Mouse (Mus musculus): ENCODE data around the gene Apbb2.
A peak's percentile ranks its signal among the peaks of the same experiment; 100 is the strongest.

The Apbb2 gene

DNA sequence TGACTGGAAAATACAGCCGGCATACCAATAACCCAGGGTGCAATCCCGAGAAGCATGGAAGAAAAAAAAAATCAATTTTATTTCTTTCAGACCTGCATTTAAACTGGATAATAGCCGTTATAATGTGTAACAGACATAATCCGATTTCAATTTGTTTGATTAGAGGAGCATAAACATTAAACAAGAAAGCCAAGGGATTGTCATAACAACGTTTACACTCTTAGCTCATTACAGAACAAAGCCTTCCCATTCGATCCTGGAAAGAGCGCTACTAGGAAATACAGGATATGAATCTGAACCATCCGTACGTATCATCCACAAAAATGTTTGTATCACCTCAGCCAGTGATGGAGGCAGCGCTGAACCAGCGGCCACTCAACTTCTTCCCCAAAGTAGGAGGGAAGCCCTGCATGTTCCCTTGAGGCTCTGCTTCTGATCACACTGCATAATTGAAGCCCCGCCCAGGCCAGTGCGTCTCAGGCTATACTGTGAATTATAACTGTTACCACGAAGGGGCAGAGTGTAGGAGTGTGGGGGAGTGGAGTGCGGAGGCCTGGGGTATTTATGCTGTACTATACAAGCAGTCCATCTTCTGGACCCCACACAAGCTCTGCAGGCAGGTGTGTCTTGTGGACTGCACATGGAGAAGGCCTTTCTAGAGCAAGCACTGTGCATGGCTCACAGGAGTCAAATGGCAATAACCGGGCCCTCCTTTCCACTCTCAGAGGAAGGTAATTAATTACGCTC, 278.1 kb downstream of the Apbb2 start:
- no peak for DNase-seq (ENCODE audit: low spot score in 2 of 2)

DNA sequence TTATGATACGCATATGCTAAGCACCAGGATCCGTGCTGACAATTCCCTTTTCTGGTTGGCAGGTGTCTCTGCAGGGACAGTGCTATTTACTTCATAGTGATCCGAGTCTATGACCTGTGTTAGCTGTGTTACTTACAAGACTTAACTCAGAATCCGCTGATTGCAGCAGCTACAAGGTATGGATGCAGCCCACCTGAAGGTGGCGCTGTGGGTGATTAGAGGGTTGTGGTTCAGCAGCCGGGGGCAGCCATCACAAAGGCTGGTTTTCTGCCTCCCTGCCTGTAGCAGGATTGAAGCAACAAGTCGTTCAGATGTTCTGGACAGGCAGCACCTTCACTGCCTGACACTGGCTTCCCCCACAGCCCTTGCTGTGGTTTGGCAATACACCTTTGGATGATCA, 280.0 kb downstream of the Apbb2 start:
- no peak for DNase-seq (ENCODE audit: low spot score in 2 of 2)

DNA sequence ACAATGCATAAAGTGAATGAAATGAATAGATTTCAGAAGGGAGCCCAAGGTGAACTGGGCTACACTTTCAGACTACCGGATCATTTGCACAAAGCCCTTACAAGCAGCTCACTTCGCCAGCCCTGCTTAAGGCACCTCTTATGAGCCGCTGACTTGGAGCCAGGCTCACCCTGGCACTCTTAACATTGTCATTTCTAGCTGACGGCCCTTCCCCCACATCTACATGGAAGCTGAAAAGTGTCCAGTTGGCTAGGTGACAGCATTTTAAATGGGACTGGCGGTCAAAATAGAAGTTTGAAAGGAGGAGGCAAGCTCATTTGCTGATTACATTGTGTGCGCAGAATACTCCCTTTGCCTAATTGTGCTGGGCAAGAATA, 280.6 kb downstream of the Apbb2 start:
- DNase-seq (ENCODE audit: low spot score in 2 of 2): no peak

DNA sequence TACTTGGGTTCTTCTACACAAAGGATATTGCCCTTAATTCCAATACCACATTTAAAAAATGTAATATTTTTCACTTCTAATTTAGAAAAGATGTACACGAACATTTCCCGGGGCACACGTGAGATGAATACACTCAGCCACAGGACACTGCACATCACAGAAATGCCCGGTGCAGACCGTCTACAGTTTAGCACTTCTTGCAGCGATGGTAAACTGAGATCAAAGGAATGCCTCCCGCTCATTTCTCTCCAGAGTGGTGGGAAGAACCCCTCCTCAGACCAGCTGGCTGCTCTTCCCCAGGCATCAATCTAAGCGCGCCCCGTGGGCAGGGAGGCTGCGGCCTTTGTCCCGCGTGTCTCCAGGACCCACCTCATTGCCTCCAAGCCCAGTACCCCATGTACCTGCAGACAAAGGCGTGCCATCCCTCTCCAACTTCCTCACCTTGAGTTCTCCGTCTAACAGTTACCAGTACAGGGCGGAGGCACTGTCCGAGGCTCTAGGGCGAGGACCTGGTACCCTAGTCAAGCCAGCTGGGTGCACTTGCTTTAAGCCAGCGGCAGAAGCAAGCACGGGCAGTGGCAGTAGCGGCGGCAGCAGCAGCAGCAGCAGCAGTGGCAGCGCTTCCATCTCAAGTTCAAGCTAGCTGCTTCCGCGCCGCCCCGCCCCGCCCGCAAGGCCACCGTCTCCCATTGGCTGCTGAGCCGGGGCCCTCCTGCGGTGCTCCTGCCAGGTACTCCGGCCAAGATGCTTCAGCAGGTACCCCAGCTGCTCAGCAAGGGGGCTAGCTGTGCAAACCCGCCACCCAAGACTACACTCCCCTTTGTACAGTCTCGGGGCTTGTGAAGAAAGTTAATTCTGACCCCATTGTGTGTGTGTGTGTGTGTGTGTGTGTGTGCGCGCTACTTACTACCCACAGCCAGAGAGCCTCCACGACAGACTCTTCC, 281.3 kb downstream of the Apbb2 start:
- peak in 1 of 2 experiments; percentile 26 for DNase-seq (ENCODE audit: low spot score in 2 of 2)

DNA sequence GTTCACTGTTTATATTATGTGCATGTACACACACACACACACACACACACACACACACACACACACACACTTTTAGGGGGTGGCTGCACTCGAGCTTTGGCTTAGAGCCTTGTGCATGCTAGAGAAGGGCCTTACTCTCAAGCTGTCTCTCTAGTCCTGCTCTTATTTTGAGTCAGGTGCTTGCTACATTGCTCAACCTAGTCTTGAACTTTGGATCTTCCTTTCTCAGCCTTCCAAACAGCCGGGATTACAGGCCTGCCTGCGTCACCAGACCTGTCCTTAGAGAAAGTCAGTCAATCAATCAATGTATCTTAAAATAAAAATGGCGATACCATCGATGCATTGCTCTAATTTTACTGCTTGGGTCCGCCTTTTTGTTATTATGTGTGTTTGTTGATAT, 287.8 kb downstream of the Apbb2 start:
- DNase-seq (ENCODE audit: low spot score in 2 of 2): no peak

DNA sequence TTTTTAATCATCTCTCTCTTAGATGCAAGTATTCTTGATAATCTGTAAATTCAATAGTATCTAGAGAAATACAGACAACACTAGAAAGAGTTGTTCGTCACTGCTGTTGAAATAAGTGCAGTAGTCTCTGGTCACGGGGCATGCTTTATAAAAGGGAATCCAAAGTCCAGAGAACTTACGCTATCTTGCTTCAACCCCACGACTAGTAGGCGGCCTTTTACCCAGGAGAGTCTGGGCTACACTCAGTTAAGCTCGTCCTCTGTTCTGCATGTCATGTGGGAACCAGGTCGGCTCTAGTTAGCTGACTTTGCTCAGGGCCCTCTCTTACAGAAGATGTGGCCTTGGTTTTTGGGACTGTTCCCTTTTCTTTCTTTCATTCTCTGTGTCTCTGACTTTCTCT, 289.8 kb downstream of the Apbb2 start:
- DNase-seq (ENCODE audit: low spot score in 2 of 2): no peak

DNA sequence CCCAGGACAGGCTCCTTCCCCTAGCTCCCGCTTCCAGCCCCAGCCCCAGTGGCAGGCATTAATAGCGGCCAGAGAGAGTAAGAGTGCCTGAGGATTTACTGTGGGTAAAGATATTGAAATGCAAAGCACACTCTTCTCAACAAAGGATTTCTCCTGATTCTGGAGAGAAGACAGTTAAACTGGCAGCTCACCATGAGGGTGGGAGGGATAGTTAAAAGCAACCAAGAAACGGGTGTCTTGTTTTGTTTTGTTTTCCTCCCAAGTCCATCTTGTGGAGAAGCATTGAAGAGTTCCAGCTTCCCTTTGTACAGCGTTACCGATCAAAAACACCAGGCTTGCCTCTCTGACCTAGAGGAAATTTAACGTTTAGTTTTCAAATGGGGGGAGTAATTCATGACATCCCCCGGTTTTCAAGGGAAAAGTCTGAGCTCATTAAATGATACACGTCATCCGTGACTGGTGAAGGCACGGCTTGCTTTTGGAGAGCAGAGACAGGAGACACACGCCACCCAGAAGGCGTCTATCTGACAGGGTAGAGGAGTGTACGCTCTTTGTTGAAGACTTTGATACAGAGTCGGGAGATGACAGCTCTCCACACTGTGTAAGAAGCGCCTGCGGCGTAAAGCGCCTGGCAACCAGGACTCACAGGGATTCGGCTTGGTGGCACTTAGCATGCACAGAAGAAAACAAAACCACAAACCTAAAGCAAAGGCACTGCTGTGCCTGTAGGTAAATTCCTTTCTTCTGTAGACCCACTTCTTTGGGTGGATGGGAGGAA, 290.4 kb downstream of the Apbb2 start:
- no peak for DNase-seq (ENCODE audit: low spot score in 2 of 2)

DNA sequence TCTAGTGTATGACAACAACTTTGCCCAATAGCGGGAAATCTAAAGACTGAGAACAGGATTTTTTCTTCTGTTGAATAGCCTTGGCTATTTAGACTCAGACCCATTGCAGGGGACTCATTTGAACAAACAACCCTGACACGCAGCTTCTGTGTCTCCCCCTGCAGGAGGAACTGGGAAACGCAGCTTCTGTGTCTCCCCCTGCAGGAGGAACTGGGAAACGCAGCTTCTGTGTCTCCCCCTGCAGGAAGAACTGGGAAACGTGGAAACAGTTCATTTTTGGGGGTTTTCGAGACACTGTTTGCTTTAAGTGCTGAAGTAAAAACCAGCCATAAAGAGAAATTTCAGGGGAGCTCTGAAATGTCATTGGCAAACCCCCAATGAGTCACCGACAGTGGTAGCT, 292.2 kb downstream of the Apbb2 start:
- no peak for DNase-seq (ENCODE audit: low spot score in 2 of 2)

DNA sequence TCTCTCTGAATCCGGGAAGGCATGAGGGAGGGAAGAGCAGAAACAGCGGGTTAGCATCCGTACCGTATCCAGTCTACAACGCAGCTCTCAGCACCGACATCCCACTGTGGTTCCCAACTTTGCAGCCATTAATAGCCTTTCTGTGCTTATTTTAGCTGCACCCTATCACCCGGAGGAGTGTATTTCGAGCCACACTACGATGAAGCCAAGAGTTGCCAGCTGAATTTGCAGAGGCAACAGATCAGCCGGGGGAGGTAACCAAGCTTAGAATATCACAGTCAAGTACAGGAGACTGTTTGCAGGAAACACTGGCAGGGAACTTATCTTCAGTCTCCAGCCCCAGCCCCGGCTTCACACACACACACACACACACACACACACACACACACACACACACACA, 295.0 kb downstream of the Apbb2 start:
- DNase-seq (ENCODE audit: low spot score in 2 of 2): no peak

DNA sequence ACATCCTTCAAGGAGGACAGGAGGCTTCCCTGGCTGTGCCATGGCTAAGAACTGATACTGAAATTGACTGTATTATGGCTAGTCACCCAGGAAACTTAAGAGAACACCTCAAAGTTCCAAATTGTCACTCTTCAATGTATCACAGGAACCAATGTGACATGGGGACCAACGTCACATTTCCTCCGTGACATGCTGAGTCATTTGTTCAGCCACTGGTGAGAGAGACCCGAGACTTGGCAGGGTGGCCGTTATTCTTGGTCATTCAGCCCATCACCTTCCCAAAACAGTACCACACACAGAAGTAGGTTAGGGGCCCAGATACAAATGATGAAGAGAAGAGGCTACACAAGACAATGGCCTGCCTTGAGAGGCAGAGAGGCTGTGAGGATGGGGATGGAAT, 295.5 kb downstream of the Apbb2 start:
- DNase-seq (ENCODE audit: low spot score in 2 of 2): no peak

DNA sequence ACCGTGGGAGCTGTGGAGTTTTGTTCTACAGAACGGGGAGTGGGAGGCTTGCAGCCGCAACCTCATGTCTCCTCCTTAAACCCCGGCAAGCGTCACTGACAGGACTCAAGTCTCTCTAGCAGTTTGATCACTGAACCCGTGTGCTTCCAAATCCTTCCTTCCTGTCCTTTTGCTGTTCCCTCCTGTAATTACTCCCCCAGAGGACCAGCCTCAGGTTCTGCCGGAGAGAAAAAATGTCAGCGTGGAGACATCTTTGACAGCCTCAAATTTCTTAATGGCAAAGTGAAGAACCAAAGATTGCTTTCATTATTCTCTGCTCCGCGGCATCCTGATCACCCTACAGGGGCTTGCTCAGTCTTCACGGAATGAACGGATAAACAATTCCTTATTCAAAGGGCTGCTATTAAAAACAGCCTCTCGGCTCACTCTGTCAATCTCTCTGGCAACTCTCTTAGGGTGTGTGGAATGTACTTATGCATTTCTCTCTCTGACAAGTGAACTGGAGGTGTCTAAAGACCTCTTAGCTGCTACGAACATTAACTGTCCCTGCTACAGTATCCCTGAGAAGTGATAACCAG, 298.7 kb downstream of the Apbb2 start:
- DNase-seq (ENCODE audit: low spot score in 2 of 2): no peak

DNA sequence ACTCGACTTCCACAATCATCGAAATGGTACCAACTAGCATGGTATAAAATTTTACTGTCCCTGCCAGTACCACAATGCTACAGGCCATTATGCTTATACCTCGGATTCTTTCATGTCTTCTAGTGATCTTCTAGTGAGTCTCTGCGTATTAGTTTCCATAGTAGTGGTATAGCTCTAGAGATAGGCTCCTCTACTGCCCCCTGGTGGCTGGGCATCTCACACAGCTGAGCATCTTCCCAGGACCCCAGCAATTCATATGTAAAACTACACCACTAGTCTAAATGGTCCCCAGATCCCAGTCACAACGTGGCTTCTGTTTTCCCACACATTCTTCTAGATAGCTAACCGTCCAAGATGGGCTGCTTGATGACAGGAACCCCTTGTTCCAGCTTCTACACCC, 299.2 kb downstream of the Apbb2 start:
- DNase-seq (ENCODE audit: low spot score in 2 of 2): peak in 1 of 2 experiments; percentile 38

DNA sequence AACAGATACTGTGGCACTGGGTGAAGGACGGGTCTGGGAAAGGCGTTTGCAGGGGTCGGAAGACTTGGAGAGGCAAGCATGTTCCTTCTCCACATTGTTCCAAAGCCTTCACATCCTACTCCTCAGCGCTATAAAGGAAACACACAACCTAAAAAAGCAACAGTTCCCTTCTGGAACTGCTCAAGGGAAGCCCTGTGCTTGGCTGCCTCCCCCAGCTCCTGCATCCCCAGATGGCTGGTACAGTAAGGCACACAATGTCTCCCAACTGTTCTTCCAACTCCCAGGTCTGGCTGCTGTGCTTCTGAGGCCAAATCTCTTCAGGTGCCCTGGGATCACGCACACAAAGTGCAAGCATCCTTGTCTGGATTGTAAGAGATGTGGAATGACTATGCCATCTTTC, 302.8 kb downstream of the Apbb2 start:
- DNase-seq (ENCODE audit: low spot score in 2 of 2): no peak

DNA sequence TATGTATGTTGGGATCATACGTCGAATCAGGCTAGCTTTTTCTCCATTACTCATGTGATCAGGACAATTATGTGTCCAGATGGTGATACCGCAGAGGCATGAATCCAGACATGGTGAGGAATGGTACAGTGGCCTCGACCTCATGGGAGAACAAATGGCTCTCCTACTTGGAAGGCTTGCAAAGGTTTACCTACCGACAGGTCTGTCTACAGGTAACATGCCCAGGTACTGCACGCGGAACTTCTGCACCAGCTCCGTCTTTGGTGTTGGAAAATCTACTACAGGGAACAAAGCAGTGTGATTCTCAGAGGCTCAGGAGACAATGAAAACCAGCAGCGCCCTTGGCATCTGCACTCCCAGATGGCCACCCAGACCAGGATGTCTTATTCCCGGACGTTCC, 307.8 kb downstream of the Apbb2 start:
- DNase-seq (ENCODE audit: low spot score in 2 of 2): no peak

DNA sequence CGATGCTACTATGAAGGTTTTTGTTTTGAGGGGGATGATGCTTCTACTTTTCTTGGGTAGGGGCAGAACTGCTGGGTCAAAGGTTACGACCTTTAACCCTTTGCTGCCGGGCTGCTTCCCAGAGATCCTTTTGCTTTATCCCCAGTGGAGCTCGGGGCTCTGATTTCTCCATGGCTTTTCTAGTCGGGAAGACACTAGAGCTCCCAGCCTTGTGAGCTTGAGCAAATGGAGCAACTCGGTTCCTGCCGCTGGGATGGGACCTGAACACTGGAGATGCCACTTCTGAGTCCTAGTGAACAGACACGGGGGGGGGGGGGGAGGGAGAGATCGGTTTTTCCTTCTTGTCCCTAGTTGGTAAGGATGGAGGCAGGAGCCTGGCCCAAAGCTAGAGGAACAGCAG, 308.3 kb downstream of the Apbb2 start:
- no peak for DNase-seq (ENCODE audit: low spot score in 2 of 2)

DNA sequence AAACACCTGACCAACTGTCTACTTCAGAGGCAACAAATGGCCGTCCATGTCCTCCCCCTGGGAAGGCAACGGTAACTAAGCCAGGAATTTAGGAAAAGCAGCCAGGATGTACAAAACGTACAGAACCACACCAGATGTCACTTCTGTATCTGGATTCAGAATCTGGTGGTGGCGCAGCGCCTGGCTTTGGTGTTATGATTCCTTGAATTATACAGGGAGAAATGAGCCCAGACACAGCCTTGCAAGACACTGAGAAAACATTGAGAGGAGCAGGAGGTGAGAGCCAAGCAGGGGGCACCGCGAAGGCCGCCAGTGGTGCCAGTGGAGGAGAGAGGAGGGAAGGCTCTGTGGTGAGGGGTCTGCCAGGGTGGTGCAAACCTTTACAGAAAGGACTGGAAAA, 313.1 kb downstream of the Apbb2 start:
- DNase-seq (ENCODE audit: low spot score in 2 of 2): no peak

DNA sequence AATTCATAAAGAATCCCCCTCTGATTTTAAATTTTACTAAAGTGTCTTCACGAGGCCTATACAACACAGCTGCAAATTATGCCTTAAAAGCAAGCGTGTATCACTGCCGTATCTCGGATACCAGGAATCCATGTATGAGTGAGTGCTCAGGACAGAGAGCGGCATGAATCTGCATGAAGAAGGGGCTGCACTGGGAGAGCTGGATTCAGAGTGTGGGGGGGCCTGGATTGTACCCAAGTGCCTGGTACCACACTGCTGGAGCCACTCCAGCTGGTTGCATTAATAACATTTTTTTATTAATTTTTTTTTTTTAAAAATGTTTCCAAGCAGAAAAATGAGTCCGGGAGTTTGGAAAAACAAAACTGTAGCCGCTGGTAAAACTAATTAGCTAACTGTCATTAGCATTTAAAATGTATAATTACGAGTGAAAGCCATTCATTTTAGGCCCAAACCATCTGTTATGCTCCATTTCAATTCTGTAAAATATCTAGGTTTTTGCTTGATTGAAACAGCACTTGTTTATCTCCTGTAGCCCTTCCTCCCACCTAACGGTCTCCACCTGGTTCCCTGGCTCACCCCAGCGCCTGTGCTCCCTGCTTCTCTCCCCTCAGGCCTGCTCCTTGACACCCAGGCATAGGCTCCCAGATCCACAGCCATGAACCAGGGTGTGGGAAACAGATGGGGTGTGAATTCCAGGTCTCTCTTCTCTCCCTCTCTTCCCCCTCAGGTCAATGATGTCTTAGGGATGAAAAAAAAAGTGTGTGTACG, 314.1 kb downstream of the Apbb2 start:
- no peak for DNase-seq (ENCODE audit: low spot score in 2 of 2)

DNA sequence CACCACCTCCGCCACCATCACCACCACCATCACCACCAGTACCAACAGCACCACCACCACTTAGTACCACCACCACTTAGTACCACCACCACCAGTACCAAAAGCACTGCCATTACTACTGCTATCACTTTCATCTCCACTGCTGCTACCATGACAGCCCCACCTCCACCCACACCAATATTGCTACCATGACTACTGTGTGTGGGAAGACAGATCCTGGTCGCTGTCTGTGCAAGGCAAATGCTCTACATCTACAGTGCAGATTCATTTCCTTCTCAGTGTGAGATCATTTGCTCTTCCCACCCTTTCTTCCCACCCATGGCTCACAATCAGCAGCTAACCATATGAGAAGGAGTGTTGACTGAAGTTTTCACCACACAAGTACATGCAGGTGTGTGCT, 315.7 kb downstream of the Apbb2 start:
- DNase-seq (ENCODE audit: low spot score in 2 of 2): no peak

DNA sequence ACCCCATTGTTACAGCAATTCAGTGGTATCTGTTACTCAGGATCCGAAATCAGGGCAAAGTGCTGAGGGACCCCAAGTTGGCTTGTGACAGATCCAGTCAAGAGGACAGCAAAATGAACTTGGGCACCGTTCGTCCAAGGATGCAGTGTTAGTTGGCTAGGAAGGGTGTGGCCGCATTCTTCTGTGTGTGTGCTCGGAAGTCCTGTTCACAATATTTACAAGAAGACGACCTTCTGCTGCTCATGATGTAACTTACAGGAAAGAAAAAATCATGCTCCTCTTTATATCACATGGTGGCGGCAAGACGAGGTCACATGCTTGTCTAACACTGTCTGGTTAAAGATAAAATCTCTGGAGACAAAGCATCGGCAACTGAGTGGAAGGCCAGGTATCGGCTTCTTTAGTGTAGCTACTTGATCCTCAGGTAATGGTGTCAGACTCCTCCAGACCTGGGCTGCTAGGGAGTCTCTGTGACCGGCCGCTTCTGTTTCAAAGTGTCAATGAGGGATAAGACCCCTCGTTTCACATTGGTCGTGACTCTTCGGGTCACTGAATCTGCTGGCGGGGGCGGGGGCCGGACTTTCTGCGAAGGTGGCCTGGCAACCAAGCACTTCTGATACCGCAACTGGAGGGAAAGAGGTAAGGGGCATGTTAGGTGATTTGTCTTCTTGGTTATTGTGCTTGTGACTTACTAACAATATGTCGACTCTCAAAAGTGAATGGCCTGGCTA, 316.3 kb downstream of the Apbb2 start:
- DNase-seq (ENCODE audit: low spot score in 2 of 2): no peak

DNA sequence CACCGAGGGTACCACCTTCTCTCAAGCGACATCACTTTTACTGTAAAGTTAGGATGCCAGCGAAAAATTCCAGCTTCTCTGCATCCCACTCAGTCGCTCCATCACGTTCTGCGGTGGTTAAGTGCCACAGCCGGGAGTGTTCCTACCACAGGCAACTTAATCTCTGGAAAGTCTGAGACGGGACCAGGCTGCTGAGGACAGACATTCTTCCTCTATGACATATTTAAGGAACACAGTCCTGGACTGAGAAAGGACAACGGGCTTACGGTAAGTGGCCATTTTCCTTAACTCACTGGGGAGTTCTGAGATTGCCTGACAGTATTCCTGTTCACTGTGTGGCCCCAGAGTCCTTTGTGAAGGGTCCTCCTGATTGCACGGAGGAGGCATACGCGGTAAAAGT, 318.0 kb downstream of the Apbb2 start:
- no peak for DNase-seq (ENCODE audit: low spot score in 2 of 2)

DNA sequence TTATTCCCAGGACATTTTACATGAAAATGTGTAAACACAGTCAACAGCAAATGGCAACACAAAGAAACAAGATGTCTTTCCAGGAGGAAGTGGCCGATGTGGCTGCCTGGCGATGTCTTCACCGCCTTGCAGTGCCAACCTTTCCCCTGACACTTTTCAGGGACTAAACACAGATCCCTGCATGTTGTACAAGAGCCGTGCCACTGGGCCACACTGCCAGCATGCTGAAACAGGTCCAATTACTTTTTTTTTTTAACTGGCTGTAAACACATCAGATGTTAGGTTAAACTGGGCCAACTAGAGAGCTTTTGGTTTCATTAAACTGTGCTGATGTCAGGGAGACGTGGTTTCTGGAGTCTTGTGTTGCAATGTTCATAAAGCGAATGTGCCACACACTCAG, 319.7 kb downstream of the Apbb2 start:
- no peak for DNase-seq (ENCODE audit: low spot score in 2 of 2)
